Mouse (Mus musculus) kidney, adult 2 months (tissue): ENCODE data around the gene Ssbp3.

ENCODE experiments used
- CTCF ChIP-seq: fragments of 200-500 bp; conservative IDR thresholded peaks from 2 replicates; pipeline ENCODE4 v1.5.1; 2011; ENCODE audit warnings: low read depth, mild to moderate bottlenecking, control low read depth, low read length, moderate library complexity, mixed read lengths; ENCODE audit not compliant: insufficient read depth, insufficient read length
- POLR2A ChIP-seq: fragments of 200-500 bp; IDR thresholded peaks from one replicate; pipeline ENCODE4 v1.6.1; 2011; ENCODE audit warnings: low read depth, low read length, control low read depth

DNA sequence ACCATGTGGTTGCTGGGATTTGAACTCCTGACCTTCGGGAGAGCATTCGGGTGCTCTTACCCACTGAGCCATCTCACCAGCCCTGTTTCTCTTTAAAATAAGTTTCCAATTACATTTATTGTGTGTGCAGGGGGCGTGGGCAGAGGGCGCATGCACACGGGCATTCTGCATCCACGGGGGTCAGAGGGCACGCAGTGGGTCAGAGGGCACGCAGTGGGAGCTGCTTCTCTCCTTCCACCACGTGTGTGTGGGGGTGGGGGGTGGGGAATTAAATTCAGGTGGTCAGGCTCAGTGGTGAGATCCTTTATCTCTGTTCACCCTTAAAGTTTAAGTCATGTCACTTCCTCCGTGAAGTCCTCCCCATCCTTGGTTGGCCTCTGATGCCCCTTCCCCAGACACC lies 187.9 kb downstream of the Ssbp3 start:
- TF ChIP-seq CTCF (no peak), POLR2A (no peak)
